Mouse (Mus musculus) v-Abl transformed pro-B cells (cell line): ENCODE data around the gene Stx3.

Experiments
- in situ Hi-C, 2 experiments: fragments of 400-800 bp; cut with MboI; formaldehyde crosslinking; loops; one replicate each; pipeline ENCODE4 v1.15.1; 2025; ENCODE audit not compliant: unreplicated experiment in 2 of 2

Gene Stx3

GRCm38 (mm10) chr19:11745680-11746079, 73.5 kb downstream of the Stx3 start:
- in situ Hi-C loops: no loop called here

GRCm38 (mm10) chr19:11736455-11736854, 82.7 kb downstream of the Stx3 start:
- in situ Hi-C loops: no loop called here

- in situ Hi-C loops: no loop called here
Measured at GRCm38 (mm10) chr19:11730278-11730677, 88.9 kb downstream of the Stx3 start.

GRCm38 (mm10) chr19:11727304-11727703, 91.9 kb downstream of the Stx3 start:
- in situ Hi-C loops: no loop called here

- in situ Hi-C loops: no loop called here
Measured at GRCm38 (mm10) chr19:11725915-11726314, 93.3 kb downstream of the Stx3 start.
